Mouse (Mus musculus) forebrain, embryonic 16.5 days (tissue): ENCODE results near the gene Mif. TPM values are rescaled to one million over a fixed set of nuclear protein-coding genes. Genes with fewer than 3 reads are reported as not detected.
A peak's percentile ranks its signal among the peaks of the same experiment; 100 is the strongest.

Source experiments
- ATAC-seq: fragments of 200-750 bp; cut with Nextera tagmentation; 2 replicates; pipeline ENCODE4 v1.8.0; 2017; ENCODE audit warnings: mild to moderate bottlenecking, moderate library complexity
- H3K27ac ChIP-seq: fragments of 300-500 bp; sonication (generic); 2 replicates; pipeline ENCODE4 v1.5.1; 2014; ENCODE audit warnings: low read length, control low read depth
- H3K27me3 ChIP-seq: fragments of 300-500 bp; sonication (generic); replicated peaks from 2 replicates; pipeline ENCODE4 v1.6.1; 2014; ENCODE audit warnings: low read length; ENCODE audit not compliant: control insufficient read depth, insufficient read depth
- H3K36me3 ChIP-seq: fragments of 300-500 bp; sonication (generic); 2 replicates; pipeline ENCODE4 v1.6.1; 2014; ENCODE audit not compliant: control insufficient read depth, insufficient read depth
- H3K4me1 ChIP-seq: fragments of 300-500 bp; sonication (generic); replicated peaks from 2 replicates; pipeline ENCODE4 v1.6.1; 2014; ENCODE audit warnings: low read length; ENCODE audit not compliant: control insufficient read depth, insufficient read depth
- H3K4me2 ChIP-seq: fragments of 300-500 bp; sonication (generic); 2 replicates; pipeline ENCODE4 v1.6.1; 2014; ENCODE audit warnings: mild to moderate bottlenecking, low read length, control low read depth
- H3K4me3 ChIP-seq: fragments of 300-500 bp; sonication (generic); replicated peaks from 2 replicates; pipeline ENCODE4 v1.5.1; 2014; ENCODE audit warnings: mild to moderate bottlenecking, low read length, control low read depth
- H3K9ac ChIP-seq: fragments of 300-500 bp; sonication (generic); replicated peaks from 2 replicates; pipeline ENCODE4 v1.6.1; 2014; ENCODE audit warnings: low read depth, low read length, control low read depth
- H3K9me3 ChIP-seq: fragments of 300-500 bp; sonication (generic); 2 replicates; pipeline ENCODE4 v1.6.1; 2016; ENCODE audit warnings: low read length; ENCODE audit not compliant: control insufficient read depth
- WGBS: fragments of 180-500 bp; shearing (Covaris S2); extraction: QIAGEN DNeasy Blood & Tissue Kit; methylation state at CpG from one replicate; pipeline ENCODE4 v1.1.7; 2014; 5-methylcytosine and 5-hydroxymethylcytosine counted together
- polyA plus RNA-seq: library from polyadenylated mRNA; unstranded; fragments of >200 nt; fragmentation: Nextera tagmentation; extraction: Ambion mirVana; gene quantifications from 2 replicates; pipeline ENCODE4 v1.2.1, GENCODE M21; 2015

Gene Mif
- polyA plus RNA-seq, 1 experiment from 2014 or later: 1,753 TPM

DNA sequence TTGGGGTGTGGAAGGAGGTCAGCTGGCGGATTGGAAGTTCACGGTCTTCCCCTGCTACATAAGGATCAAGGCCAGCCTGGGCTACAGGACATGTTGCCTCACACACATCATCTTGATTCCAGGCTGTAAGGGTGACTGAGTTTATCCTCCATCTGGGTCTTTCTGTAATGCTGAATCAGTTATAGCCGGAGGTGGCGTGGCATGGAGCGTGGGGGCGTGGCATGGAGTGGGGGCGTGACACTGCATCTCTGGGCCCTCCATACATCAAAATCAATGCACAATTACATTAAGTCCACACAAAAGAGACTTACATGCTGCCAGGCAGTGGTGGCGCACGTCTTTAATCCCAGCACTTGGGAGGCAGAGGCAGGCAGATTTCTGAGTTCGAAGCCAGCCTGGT lies 20.3 kb upstream of the Mif start:
- whole genome bisulfite sequencing: 90% methylated on average over 10 of the region's 10 CpGs
- Histone ChIP-seq H3K4me2 (no peak overlapping the region), H3K27ac (no peak overlapping the region), H3K9me3 (no peaks in the 10 kb centered on the region), H3K9ac (no peak overlapping the region), H3K27me3 (no peaks in the 10 kb centered on the region), H3K4me1 (peaks cover 16% of the 10 kb centered on the region), H3K4me3 (no peak overlapping the region), H3K36me3 (no peaks in the 10 kb centered on the region)
- no peak for ATAC-seq

DNA sequence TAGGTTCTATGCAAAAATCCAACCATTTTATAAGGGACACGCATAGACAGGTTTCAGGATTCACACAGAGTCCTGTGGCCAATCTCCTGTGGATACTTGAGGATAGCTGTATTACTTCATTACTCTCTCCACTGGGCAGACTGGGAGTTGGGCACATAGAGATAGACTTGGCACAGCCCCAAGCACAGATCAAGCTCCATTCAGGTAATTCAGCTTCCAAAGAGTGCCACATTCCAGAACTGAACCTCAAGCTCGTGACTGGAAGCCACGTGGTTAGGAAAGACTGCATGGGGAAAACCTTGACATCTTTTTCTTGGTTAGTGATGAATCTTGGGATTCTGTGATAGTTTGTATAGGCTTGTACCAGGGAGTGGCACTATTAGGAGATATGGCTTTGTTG lies 18.8 kb upstream of the Mif start:
- Histone ChIP-seq H3K4me2 (no peak overlapping the region), H3K27me3 (no peaks in the 10 kb centered on the region), H3K27ac (no peak overlapping the region), H3K9ac (no peak overlapping the region), H3K9me3 (no peaks in the 10 kb centered on the region), H3K4me1 (peaks cover 17% of the 10 kb centered on the region), H3K36me3 (no peaks in the 10 kb centered on the region), H3K4me3 (no peak overlapping the region)
- 76% methylated on average over 3 of the region's 3 CpGs for WGBS
- ATAC-seq: no peak

DNA sequence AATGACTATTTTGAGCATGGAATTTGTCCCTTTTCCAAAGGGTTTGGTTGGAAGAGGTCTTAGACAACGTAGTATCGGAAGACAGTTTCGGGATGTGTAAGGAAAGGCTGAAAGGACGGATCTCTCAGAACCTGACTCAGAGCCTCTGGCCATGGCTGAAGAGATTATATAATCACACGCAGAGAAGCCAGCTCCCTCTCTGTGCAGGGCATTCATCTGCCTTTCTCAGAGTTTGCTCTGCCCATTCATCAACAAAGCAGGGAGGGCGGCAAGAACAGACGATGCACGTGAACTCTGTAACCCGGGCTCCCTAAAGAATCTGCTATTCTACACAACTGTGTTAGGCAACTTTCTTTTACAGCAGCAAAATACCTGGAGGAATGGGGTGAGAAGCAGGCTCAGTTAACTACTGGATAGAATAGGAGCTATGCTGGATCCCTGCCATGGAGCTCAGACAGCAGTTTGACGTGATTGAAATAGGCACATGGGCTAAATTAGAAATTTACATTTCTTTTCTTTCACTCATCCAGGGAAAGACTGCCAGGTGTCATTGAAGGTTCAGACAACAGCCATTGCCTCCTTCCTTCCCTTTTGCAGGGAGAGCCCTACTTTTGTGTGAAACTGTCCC lies 13.6 kb upstream of the Mif start:
- Histone ChIP-seq H3K36me3 (no peaks in the 10 kb centered on the region), H3K27ac (peak overlapping the region; percentile 56), H3K4me1 (peaks cover 14% of the 10 kb centered on the region), H3K9ac (peak overlapping the region; percentile 59), H3K4me2 (peak overlapping the region; percentile 72), H3K4me3 (peak overlapping the region; percentile 38), H3K9me3 (no peaks in the 10 kb centered on the region), H3K27me3 (no peaks in the 10 kb centered on the region)
- ATAC-seq: no peak
- WGBS: 2% methylated on average over 10 of the region's 10 CpGs

DNA sequence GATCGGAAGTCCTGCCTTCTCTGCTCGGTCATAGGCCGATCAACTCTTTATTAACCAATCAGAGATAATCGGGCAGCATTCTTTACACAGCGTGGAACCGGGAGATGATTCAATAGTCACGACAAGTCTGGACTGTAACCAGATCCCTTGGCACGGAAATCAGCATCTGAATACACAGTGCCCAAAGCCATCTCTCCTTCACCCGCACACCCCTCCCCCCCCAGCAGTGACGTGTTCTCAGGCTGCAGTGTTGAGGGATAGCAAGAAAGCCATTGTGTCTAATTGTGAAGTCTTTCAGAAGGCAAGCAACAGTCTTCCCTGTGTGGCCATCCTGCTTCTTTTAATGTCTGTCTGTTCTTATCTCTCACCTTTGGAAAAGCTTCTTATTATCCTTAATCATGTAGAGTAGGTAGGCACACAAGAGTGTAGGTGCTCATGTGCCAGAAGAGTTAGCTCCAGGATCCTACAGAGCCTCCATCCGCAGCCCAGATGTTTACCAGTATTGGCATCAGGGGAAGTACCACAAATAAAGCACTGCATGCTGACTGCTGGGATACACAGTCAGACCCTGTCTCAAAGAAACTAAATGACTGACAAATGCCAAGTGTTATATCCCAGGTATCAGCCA lies 13.0 kb upstream of the Mif start:
- Histone ChIP-seq H3K4me2 (peak overlapping the region; percentile 72), H3K9ac (peak overlapping the region; percentile 59), H3K9me3 (no peaks in the 10 kb centered on the region), H3K4me1 (peaks cover 14% of the 10 kb centered on the region), H3K36me3 (no peaks in the 10 kb centered on the region), H3K27ac (peak overlapping the region; percentile 56), H3K27me3 (no peaks in the 10 kb centered on the region), H3K4me3 (peak overlapping the region; percentile 38)
- peak; percentile 99 for ATAC-seq
- WGBS: under 1% methylated on average over 11 of the region's 11 CpGs

GRCm38 (mm10) chr10:75872025-75872914 lies 12.2 kb upstream of the Mif start:
- Histone ChIP-seq H3K36me3 (no peaks in the 10 kb centered on the region), H3K4me3 (peak overlapping the region; percentile 38), H3K4me2 (peak overlapping the region; percentile 72), H3K27ac (peak overlapping the region; percentile 56), H3K9ac (peak overlapping the region; percentile 59), H3K27me3 (no peaks in the 10 kb centered on the region), H3K9me3 (no peaks in the 10 kb centered on the region), H3K4me1 (peaks cover 14% of the 10 kb centered on the region)
- WGBS: 37% methylated on average over 10 of the region's 10 CpGs
- no peak for ATAC-seq

DNA sequence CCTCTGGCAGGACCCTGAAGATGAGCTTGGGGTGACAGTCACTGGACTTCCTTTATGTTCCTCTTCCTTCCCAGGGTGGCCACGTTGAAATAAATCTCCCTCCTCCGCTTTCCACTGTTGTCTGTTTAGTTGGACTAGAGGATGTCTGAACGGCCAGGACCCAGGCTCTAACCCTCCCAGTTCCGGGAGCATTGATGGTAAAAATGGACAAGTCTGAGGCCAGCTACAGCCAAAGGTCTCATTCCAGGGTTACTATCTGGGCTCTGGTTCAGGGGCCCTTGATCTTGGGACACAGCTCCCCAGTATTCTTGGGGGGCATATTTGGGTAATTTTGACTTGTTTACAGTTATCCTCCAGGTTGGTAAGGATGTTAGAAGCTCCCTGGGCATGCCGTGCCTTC lies 1.5 kb upstream of the Mif start:
- peaks cover 23% of the 10 kb centered on the region for H3K4me1 ChIP-seq
- no peak for ATAC-seq
- H3K27ac ChIP-seq: no peak overlapping the region
- H3K4me3 ChIP-seq: no peak overlapping the region
- H3K9ac ChIP-seq: no peak overlapping the region
- H3K27me3 ChIP-seq: no peaks in the 10 kb centered on the region
- H3K9me3 ChIP-seq: no peaks in the 10 kb centered on the region
- H3K4me2 ChIP-seq: no peak overlapping the region
- 0 out of 2 replicates have a peak, but pooled peaks cover 2% of the 10 kb centered on the region for H3K36me3 ChIP-seq
- 67% methylated on average over 5 of the region's 5 CpGs for WGBS

GRCm38 (mm10) chr10:75860746-75861145 lies 706 bp upstream of the Mif start:
- ATAC-seq: no peak
- WGBS: 20% methylated on average over 7 of the region's 7 CpGs

GRCm38 (mm10) chr10:75859107-75859746 lies 813 bp downstream of the Mif start:
- ATAC-seq: peak; percentile 67

More at GRCm38 (mm10) chr10:75860746-75861145, 706 bp upstream of the Mif start:
- Histone ChIP-seq H3K27me3 (no peaks in the 10 kb centered on the region), H3K4me2 (peak overlapping the region; percentile 81), H3K4me3 (peak overlapping the region; percentile 85; the same call in 1 of the 2 replicates), H3K27ac (peak overlapping the region; percentile 90), H3K9ac (peak overlapping the region; percentile 92; the same call in 1 of the 2 replicates), H3K9me3 (no peaks in the 10 kb centered on the region), H3K4me1 (peaks cover 23% of the 10 kb centered on the region), H3K36me3 (0 out of 2 replicates have a peak, but pooled peaks cover 2% of the 10 kb centered on the region)

More at GRCm38 (mm10) chr10:75859107-75859746, 813 bp downstream of the Mif start:
- Histone ChIP-seq H3K27ac (peak overlapping the region; percentile 90), H3K4me3 (peak overlapping the region; percentile 85), H3K27me3 (no peaks in the 10 kb centered on the region), H3K9ac (peak overlapping the region; percentile 92), H3K4me2 (peak overlapping the region; percentile 81), H3K9me3 (no peaks in the 10 kb centered on the region), H3K4me1 (peaks cover 23% of the 10 kb centered on the region), H3K36me3 (0 out of 2 replicates have a peak, but pooled peaks cover 2% of the 10 kb centered on the region)
- WGBS: 1% methylated on average over 27 of the region's 27 CpGs
